Mouse (Mus musculus) brain, embryonic 14.5 days (tissue): ENCODE data around the gene Rpl5. TPM values are rescaled to one million over a fixed set of nuclear protein-coding genes. Genes with fewer than 3 reads are reported as not detected.

Experiments used
- DNase-seq: peaks from one replicate; pipeline ENCODE4 v3.0.0-alpha.2; 2011; ENCODE audit warnings: low read depth
- CTCF ChIP-seq: fragments of 200-500 bp; IDR thresholded peaks from 2 replicates; pipeline ENCODE4 v1.5.1; 2012; ENCODE audit warnings: inconsistent platforms, mild to moderate bottlenecking, moderate library complexity, borderline replicate concordance; ENCODE audit not compliant: insufficient read depth, insufficient read length; ENCODE audit errors: extremely low read depth
- POLR2A ChIP-seq: fragments of 200-500 bp; IDR thresholded peaks from 2 replicates; pipeline ENCODE4 v1.6.1; 2012; ENCODE audit warnings: mild to moderate bottlenecking, inconsistent platforms, borderline replicate concordance; ENCODE audit not compliant: poor library complexity, insufficient read depth, insufficient read length, severe bottlenecking; ENCODE audit errors: extremely low read depth
- polyA plus RNA-seq: library from polyadenylated mRNA; depleted of rRNA; stranded (reverse); fragments of >200 nt; gene quantifications from 2 replicates; pipeline ENCODE4 v1.2.3, GENCODE M21; 2012

Rpl5 gene
- polyA plus RNA-seq, 1 experiment = 155 TPM

DNA sequence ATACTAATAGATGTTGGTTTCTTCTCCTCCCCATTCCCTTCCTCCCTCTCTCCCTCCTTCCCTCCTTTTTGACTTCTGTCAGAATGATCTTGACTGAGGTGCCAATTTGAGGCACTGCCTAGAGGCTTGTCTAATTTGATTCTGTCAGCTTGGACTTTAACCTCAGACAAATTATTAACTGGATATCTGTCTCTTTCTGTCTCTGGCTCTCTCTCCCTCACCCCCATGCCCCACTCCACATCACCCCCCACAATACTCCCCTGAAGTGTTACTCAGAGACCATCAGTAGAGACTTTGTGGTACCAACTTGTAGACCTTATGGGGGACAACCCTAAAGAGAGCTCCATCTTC lies 25.1 kb upstream of the Rpl5 start:
- TF ChIP-seq POLR2A = no peak
- no peak for TF ChIP-seq CTCF
- no peak for DNase-seq

DNA sequence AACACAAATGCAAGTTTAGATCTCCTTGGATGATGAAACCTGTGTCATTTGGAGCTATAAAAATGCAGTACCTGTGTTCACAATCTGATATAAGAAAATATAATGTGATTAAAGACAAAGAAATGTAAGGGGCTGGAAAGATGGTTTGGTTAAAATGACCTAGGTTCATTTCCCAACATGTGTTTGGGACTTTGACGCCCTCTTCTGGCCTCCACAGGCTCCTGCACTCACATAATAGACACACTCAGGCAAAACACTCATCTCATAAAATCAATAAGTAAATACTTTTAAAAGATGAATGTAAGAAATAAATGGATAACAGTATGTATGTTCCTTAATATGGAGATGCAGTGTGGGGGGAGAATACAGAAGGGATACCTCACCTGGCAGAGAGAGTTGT lies 23.2 kb upstream of the Rpl5 start:
- no peak for DNase-seq
- TF ChIP-seq POLR2A = no peak
- no peak for TF ChIP-seq CTCF

DNA sequence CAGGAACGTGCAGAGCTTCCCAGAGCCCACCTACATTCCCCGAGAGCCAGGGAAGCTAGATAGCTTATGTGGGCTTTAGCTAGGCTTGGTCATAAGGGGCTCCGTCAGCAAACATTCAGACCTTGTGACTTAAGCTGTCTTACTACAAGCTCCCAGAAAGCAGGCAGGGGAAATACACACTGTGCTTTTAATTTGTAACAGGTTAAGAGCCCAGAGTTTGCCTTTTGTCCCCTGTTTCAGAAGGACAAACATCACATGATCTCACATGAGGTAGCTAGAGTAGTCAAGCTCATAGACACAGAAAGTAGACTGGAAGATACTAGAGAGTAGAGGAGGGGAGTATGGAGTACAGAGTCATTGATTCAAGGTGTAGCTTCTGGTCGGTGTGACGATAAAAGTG lies 19.6 kb upstream of the Rpl5 start:
- no peak for TF ChIP-seq CTCF
- TF ChIP-seq POLR2A = no peak
- DNase-seq = no peak

DNA sequence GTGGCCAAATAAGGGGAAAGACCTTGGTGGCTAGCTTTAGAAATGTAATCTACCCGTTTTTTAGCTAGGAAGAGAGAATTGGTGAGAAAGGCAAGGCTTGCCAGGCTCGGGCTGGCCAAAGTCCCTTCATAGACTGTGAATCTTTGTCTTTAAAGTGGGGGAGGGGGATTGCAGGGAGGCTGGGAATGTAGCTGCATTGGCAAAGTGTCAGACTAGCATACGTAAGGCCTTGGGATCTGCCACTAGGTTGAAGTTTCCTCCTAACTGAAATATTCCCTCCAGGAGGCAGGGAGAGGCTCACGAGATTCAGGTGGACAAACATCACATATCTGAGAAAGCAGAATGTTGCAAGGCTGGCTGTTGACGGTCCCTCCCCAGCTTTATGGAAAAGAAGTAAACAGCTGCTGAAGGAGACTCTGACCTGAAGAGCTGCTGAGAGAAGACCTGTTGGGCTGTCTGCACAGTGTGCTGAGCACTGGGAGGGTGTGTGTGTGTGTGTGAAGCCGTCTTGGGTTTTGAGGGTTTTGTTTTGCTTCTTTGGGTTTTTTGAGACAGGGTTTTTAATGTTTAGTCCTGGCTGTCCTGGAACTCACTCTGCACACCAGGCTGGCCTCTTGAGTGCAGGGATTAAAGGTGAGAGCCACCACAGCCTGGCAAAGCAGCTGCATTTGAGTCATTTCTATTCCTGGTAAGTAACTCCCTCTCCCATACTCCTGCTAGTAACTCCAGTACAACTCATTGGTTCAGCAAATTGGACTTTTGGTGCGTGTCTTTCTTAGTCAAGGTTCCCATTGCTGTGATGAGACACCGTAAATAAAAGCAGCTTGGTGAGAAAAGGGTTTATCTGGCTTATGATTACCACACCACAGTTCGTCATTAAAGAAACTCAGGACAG lies 10.1 kb upstream of the Rpl5 start:
- peak; percentile 64 for DNase-seq
- TF ChIP-seq POLR2A = no peak
- no peak for TF ChIP-seq CTCF

DNA sequence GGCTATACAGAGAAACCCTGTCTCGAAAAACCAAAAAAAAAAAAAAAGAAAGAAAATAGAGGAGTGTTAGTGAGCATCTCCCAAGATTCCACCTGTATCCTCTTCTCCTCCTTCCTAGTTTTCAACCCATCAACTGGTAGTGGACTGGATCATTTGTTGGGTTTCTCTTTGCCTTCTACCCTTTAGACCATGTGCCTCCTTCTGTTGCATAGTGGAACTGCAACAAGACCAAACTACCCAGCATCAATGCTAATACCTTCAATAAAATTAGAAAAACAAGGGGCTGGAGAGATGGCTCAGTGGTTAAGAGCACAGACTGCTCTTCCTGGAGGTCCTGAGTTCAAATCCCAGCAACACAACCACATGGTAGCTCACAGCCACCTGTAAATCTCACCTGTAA lies 8.8 kb upstream of the Rpl5 start:
- peak; percentile 27 for DNase-seq
- peak; percentile 34; the same call in 1 of the 2 replicates for TF ChIP-seq CTCF

DNA sequence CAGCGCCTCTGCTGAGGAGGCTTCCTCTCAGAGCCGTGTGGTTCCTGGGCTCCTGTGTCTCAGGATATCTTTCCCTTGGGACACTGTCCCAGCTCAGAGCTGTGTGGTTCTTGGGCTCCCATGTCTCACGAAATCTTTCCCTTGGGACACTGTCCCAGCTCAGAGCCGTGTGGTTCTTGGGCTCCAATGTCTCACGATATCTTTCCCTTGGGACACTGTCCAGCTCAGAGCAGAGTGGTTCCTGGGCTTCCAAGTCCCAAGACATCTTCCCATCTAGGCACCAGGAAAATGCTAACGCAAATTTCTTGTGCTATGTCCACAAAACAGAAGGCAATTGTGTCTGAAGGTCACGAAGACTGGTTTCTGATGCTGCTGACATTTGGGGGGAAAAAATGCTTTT lies 5.6 kb upstream of the Rpl5 start:
- DNase-seq = no peak
- TF ChIP-seq CTCF = no peak
- TF ChIP-seq POLR2A = no peak

DNA sequence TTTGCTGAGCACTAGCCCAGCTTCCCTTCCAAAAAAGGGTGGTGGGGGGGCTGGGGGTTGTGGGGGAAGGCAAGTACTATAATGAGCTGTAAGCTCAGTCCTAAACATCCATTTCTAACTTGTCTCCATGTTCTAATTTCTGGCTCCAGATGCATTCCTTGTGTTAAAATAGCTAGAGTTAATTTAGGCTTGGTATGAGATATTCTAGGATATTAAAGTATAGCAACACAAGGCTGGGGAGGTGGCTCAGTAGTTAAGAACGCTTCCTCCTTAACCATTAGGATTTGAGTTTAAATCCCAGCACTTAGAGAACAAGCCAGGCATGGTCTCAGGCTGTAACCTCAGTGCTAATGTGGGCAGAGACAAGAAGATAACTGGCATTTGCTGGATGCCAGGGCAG lies 4.0 kb upstream of the Rpl5 start:
- TF ChIP-seq CTCF = no peak
- no peak for TF ChIP-seq POLR2A

DNA sequence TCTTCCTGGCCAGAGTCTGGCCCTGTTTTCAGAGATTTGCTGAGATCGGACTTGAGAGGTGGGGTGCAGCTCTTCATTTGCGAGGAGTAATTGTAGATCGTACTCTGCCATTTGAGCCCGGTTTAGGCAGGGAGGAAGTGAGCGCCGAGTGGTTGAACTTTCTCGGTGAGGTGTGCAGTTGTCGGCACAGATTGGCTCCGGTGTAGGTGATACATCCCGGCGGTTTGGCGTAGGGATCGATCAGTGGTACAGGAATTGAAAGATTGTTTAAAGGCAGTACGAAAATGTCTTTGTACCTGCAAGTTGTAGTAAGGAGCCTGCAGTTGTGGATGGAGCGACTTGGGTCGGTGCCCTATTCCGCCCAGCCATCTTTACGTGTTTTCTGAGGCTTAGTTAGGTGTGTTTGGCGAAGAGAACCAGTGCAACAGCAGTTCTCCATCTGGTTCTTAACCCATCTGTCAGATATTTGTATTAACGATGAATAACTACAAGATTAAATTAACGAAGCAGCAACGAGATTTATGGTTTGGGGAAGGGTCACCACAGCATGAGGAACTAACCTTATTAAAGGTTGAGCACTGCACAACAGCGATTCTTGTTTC lies 813 bp downstream of the Rpl5 start:
- no peak for TF ChIP-seq POLR2A
- TF ChIP-seq CTCF = no peak
- DNase-seq = no peak

More for the DNA sequence above, 4.0 kb upstream of the Rpl5 start:
- DNase-seq = no peak

DNA sequence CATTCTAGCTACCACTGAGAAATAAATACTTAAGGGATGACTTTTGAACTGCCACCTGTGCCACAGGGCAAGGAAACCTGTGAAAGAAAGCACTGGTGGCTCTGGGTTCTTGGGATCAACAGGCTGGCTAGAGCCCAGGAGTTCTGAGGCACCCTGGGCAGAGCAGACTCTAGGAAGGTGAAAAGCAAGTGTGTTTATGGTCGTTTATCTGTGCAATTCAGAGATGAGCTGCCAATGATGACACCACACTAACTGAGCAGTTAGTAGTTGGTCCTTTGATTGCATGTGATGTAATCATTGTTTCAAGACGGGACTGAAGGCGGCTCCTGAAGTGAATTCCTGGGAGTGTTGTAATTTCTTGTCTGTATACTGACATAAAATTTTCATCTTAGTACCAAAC lies 4.0 kb downstream of the Rpl5 start:
- no peak for DNase-seq
- no peak for TF ChIP-seq POLR2A
- TF ChIP-seq CTCF = no peak

DNA sequence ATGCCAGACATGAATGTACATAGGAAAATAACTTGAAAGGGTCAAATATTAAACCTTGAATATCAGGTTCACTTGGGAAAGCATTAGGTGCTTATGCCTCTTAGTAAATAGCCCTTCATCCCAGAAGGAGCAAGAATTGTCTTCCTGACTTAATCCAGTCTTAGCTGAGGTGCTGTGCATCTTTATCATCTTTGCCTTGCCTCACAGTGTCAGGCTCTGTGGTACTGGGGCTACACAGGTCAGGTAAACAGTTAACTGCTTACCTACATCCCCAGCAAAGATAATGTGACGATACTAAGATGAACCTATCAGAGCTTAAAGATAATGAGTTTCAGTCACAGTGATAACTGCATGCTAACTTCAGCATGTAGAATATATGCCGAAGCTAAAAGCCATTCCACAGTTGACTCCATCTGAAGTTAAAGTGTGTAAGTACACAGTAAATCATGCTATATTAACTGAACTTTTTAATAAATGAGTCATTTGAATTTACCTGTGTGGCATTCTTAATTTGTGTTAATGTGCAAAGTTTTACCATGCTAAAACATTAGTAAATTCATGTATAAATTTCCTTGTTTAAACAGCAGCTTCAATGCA lies 8.3 kb downstream of the Rpl5 start:
- DNase-seq = no peak
- TF ChIP-seq POLR2A (no peak), CTCF (no peak)

DNA sequence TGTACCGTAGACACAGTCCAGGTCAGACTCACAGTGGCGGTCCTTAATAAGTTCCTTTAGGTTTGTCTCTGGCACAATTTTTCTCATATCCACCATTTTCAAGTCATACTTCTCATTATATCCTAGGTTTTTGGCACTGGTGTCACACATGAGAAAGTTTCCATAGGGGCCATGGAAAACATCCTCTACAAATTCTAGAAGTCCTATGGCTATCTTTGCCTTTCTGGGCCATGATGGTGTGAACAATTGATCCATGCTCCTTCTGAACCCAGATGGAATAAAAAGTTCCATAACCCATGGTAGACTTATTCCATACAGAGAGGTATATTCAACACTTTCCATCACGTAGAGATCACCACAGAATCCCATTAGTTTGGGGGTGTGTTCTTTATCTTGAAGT lies 9.4 kb downstream of the Rpl5 start:
- DNase-seq = no peak
- no peak for TF ChIP-seq POLR2A
- no peak for TF ChIP-seq CTCF
